Mouse (Mus musculus): ENCODE measurements around the gene Slc30a4. TPM values are rescaled to one million over a fixed set of nuclear protein-coding genes. Genes with fewer than 3 reads are reported as not detected.

Slc30a4 gene
- polyA plus RNA-seq, 1 experiment from 2014 or later = 7.4 TPM

DNA sequence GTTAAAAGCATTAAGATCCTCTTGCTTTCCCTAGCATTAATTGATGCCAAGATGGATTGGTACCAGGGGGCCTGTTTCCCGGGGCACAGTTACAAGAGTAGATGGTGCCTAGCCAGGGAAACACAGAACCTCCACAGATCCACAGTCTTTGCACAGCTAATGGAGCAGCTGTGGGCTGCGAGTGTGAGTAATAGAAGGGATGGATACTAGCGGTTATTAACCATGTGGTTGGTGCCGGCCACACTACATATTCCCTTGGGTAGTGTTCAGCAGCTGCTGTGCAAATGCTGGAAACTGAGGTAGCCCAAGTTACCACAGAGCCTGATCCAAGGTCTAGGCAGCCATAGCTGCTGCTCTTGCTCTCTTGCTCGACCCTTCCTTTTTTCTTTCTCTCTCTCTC lies 30.7 kb downstream of the Slc30a4 start:
- no peak for ATAC-seq (ENCODE audit: low FRiP score, low read depth)
- Histone ChIP-seq H3K27me3 (no peaks in the 10 kb centered on the region), H3K4me1 (replicated peaks) (no peaks in the 10 kb centered on the region), H3K36me3 (no peaks in the 10 kb centered on the region), H3K9ac (no peak overlapping the region), H3K4me2 (no peak overlapping the region), H3K9me3 (no peaks in the 10 kb centered on the region), H3K4me3 (no peak overlapping the region), H3K27ac (replicated peaks) (no peak overlapping the region)
- 49% methylated on average over 5 of the region's 5 CpGs for WGBS

GRCm38 (mm10) chr2:122667856-122668255 lies 34.6 kb downstream of the Slc30a4 start:
- 55% methylated on average over 5 of the region's 5 CpGs for WGBS
- no peak for ATAC-seq (ENCODE audit: low FRiP score, low read depth)

DNA sequence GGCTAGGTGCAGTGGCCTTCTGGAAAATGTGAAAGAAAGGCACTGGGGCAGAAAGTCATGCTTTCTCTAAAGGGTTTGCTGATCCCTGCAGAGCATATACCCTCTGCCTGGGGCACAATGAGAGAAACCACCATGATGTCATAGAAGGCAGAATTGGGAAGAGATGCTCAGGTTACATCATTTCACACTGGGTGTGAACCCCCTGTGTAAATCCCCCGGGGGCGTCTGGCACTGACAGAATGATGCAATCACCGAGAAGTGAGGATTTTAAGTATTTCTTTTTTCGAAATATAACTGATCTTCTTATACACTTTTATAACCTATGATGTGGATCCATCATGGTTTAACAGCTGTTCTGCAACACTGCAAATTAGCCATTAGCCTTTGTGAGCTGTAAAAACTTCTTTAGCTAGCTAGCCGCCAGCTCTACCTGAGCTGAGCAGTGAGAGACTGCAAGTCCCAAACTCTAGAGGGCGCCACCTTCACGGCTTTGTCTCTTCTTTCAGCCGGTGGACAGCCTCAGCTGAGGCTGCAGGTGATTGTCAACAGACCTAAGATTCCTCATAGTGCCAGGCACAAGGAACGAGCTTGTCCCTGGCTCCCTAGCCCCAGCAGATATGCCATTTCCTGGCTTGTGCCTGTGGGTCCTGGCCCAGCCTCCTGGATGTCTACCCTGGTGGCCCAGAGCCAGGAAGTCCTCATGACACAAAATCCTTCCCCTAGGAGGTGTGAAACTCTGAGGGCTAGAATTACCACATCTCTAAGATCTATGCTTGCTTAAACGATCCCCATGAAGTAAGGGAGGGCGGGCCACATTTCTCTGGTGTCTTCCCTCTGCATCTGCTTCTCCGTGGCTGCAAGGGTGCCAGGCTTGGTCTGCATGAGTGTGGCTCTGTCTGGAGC lies 36.2 kb downstream of the Slc30a4 start:
- Histone ChIP-seq H3K9me3 (no peaks in the 10 kb centered on the region), H3K27me3 (no peaks in the 10 kb centered on the region), H3K4me3 (no peak overlapping the region), H3K4me2 (no peak overlapping the region), H3K27ac (replicated peaks) (no peak overlapping the region), H3K36me3 (no peaks in the 10 kb centered on the region), H3K4me1 (replicated peaks) (no peaks in the 10 kb centered on the region), H3K9ac (no peak overlapping the region)
- 55% methylated on average over 12 of the region's 12 CpGs for WGBS
- ATAC-seq (ENCODE audit: low FRiP score, low read depth) = no peak

More at GRCm38 (mm10) chr2:122667856-122668255, 34.6 kb downstream of the Slc30a4 start:
- H3K36me3 ChIP-seq = no peaks in the 10 kb centered on the region
- H3K9me3 ChIP-seq = no peaks in the 10 kb centered on the region
- H3K27ac ChIP-seq (replicated peaks) = no peak overlapping the region
- no peaks in the 10 kb centered on the region for H3K4me1 ChIP-seq (replicated peaks)
- no peak overlapping the region for H3K4me3 ChIP-seq
- no peaks in the 10 kb centered on the region for H3K27me3 ChIP-seq
- H3K9ac ChIP-seq = no peak overlapping the region
- no peak overlapping the region for H3K4me2 ChIP-seq

DNA sequence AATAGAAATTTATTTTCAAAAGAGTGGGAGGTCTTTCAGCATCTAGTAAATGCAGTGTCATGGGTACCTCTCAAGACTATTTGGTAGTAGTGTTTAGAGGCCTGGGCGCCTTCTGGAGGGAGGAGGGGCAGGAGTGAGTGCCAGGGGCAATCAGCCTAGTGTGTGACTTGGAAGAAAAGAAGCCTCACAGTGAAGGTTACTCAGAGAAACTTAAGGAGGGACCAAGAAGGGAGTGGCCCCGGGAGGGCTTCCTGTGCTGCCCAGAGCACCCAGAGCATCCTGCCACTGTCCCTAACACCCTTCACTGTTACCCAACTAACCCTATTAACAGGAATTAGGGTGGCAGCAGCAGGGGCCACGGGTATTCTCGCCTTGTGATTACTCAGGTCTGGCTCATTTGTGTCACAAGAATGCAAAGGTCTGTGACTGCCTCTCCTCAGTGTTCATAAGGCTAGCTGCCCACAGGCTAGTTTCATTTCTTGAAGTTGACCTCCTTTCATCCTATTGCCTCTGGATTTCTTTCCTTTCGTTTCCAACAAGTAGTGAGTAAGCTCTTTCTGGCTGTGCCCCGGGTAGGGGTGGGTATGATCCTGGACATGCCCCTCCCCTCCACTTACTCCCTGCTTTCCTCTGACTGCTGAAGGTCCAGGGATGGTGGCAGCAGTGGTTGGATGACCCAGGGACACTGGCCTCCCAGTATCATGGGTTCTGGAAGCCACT lies 37.0 kb downstream of the Slc30a4 start:
- 65% methylated on average over 6 of the region's 6 CpGs for WGBS
- H3K9ac ChIP-seq = no peak overlapping the region

GRCm38 (mm10) chr2:122659825-122660224 lies 42.6 kb downstream of the Slc30a4 start:
- Histone ChIP-seq H3K4me2 (no peak overlapping the region), H3K27me3 (no peaks in the 10 kb centered on the region), H3K9ac (no peak overlapping the region), H3K36me3 (no peaks in the 10 kb centered on the region), H3K9me3 (no peaks in the 10 kb centered on the region), H3K4me1 (replicated peaks) (no peaks in the 10 kb centered on the region), H3K27ac (replicated peaks) (no peak overlapping the region), H3K4me3 (no peak overlapping the region)
- ATAC-seq (ENCODE audit: low FRiP score, low read depth) = no peak
- WGBS = 91% methylated on average over 7 of the region's 7 CpGs

More for the DNA sequence above, 37.0 kb downstream of the Slc30a4 start:
- no peaks in the 10 kb centered on the region for H3K4me1 ChIP-seq (replicated peaks)
- no peaks in the 10 kb centered on the region for H3K36me3 ChIP-seq
- no peaks in the 10 kb centered on the region for H3K27me3 ChIP-seq
- H3K4me2 ChIP-seq = no peak overlapping the region
- no peaks in the 10 kb centered on the region for H3K9me3 ChIP-seq
- ATAC-seq (ENCODE audit: low FRiP score, low read depth) = no peak
- no peak overlapping the region for H3K4me3 ChIP-seq
- H3K27ac ChIP-seq (replicated peaks) = no peak overlapping the region

DNA sequence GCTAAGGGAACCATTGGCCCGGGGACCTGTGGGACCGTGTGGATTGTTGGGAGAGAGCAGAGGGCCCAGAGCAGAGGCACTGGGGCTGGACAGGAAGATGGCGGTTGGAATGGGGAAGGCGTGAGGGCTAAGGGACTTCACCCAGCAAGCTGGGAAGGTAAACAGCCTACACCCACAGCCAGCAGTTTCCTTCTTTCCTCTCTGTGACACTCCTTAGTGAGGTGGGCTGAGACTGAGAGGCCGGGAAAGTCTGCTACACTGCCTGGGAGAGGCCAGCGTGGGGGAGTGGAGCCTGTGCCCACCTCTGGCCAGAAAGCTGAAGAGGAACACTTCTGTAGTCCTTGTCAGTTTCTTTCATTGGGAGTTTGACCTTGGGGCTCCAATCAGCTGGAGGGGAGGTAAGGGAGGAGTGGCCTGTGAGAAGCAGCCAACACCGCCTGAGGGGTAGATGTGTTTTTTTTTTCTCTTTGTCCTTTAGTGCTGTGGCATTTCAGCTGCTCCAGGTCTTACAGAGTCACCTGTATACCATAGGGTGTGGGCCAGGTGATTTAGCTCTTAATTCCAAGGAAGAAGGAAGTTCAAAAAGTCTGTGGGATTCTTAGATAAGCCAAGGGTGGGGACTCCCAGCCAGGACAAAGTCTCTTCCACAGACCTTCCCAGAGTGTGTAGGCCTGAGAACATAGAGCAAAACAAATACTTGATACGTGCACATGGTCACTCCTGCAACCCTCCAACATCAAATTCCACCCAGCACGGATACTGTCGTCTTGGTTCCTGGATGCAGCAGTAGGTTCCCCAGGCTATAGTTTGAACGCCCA lies 44.5 kb downstream of the Slc30a4 start:
- Histone ChIP-seq H3K36me3 (no peaks in the 10 kb centered on the region), H3K4me3 (no peak overlapping the region), H3K9ac (no peak overlapping the region), H3K4me1 (replicated peaks) (no peaks in the 10 kb centered on the region), H3K9me3 (no peaks in the 10 kb centered on the region), H3K27me3 (no peaks in the 10 kb centered on the region), H3K27ac (replicated peaks) (no peak overlapping the region), H3K4me2 (no peak overlapping the region)
- ATAC-seq (ENCODE audit: low FRiP score, low read depth) = no peak
- 85% methylated on average over 11 of the region's 11 CpGs for WGBS

GRCm38 (mm10) chr2:122656767-122657166 lies 45.7 kb downstream of the Slc30a4 start:
- Histone ChIP-seq H3K4me1 (replicated peaks) (no peaks in the 10 kb centered on the region), H3K4me2 (no peak overlapping the region), H3K4me3 (no peak overlapping the region), H3K9ac (no peak overlapping the region), H3K9me3 (no peaks in the 10 kb centered on the region), H3K36me3 (no peaks in the 10 kb centered on the region), H3K27me3 (no peaks in the 10 kb centered on the region), H3K27ac (replicated peaks) (no peak overlapping the region)
- no peak for ATAC-seq (ENCODE audit: low FRiP score, low read depth)
- 61% methylated on average over 9 of the region's 9 CpGs for WGBS

DNA sequence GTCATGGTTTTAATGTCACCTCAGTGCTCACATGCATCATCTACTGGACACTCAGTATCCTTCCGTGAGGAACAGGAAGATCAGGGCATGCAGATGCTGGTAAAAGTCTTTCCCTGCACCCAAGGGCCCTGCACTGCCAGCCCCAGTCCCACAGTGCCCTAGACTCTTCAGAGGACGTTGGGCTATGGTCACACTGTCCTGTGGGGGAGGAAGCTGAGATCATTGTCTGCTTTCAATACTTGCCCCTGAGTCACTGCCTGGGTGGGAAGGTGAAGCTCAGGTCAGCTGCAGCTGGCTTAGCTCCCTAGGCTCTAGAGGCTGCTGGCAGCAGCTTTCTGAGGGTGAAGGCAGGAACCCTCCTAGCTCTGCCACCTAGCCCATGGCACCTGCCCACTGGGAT lies 46.4 kb downstream of the Slc30a4 start:
- Histone ChIP-seq H3K4me2 (no peak overlapping the region), H3K36me3 (no peaks in the 10 kb centered on the region), H3K9me3 (no peaks in the 10 kb centered on the region), H3K27me3 (no peaks in the 10 kb centered on the region), H3K27ac (replicated peaks) (no peak overlapping the region), H3K4me3 (no peak overlapping the region), H3K9ac (no peak overlapping the region), H3K4me1 (replicated peaks) (no peaks in the 10 kb centered on the region)
- ATAC-seq (ENCODE audit: low FRiP score, low read depth) = no peak
- WGBS = 67% methylated on average over 2 of the region's 2 CpGs

DNA sequence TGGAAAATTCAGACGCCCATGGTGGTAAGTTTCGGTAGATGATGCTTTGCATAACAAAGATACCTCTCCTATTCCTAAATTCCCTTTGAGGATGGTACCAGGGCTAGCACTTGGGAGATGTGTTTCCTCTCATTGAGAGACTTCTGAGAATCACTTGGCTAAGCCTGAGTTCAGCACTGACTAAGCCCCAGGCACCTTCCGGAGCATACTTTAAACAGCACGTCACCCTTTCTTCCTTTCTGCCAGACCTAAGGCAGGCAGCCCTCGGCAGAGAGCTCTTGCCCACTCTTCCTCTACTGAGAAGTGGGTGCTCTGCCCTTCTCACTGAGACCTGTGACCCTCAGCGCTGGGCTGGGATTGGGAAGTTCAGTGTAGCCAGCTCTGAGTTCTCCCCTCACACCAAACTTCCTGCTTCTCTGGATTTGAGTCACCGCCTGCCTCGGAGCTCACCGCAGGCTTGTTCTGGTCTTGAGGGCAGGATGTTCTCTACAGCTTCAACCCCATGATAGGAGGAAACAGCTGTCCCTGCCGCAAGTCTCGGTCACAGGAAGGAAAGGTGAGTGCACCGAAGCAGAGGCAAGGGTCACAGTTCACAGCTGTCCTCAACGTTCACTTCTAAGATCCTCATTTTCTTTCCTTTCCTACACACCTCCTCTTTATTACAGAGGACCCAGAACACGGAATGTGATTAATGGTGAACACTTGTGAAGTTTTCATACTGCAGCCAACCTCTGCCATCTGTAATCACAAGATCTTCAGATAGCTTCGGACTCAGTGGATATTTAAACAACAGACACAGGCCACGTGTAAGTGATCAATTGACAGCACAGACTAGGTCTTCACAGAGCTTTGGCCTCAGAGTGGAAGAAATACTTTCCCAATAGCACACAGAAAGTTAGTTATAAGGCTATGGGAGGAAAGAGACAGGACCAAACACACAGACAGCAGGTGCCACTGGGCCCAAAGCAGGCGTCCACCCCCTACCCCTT lies 50.1 kb downstream of the Slc30a4 start:
- no peak overlapping the region for H3K9ac ChIP-seq
- H3K9me3 ChIP-seq = no peaks in the 10 kb centered on the region
- WGBS = 74% methylated on average over 17 of the region's 17 CpGs
- ATAC-seq (ENCODE audit: low FRiP score, low read depth) = no peak
- no peak overlapping the region for H3K4me3 ChIP-seq
- no peaks in the 10 kb centered on the region for H3K4me1 ChIP-seq (replicated peaks)
- H3K4me2 ChIP-seq = no peak overlapping the region
- H3K27me3 ChIP-seq = no peaks in the 10 kb centered on the region
- no peaks in the 10 kb centered on the region for H3K36me3 ChIP-seq
- H3K27ac ChIP-seq (replicated peaks) = no peak overlapping the region

GRCm38 (mm10) chr2:122638673-122639072 lies 63.8 kb downstream of the Slc30a4 start:
- Histone ChIP-seq H3K4me1 (replicated peaks) (peaks cover 5% of the 10 kb centered on the region; the same call in 1 of the 2 replicates), H3K36me3 (0 out of 2 replicates have a peak, but pooled peaks cover 4% of the 10 kb centered on the region), H3K27me3 (peaks cover 13% of the 10 kb centered on the region), H3K9me3 (no peaks in the 10 kb centered on the region), H3K4me2 (no peak overlapping the region), H3K9ac (no peak overlapping the region), H3K4me3 (no peak overlapping the region), H3K27ac (replicated peaks) (no peak overlapping the region)
- no peak for ATAC-seq (ENCODE audit: low FRiP score, low read depth)
- 56% methylated on average over 5 of the region's 5 CpGs for WGBS

DNA sequence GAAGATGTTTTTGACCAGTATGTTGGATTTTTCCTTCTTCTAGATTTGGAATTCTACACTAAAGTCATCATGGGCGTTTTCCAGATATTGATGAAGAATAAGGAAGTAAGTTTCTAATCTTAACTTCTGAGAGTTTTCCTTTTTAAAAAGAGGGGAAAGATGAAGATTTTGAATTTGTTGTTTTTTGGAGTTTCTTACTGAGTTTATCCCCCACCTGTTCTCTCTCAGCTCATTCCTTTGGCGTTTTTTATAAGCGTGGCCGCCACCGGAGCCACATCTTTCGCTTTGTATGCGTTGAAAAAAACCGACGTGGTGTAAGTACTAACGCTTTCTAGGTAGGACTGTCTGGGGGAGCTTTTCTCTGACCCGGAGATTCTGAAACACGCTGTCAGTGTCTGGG lies 64.4 kb downstream of the Slc30a4 start:
- H3K4me2 ChIP-seq = peak overlapping the region; percentile 86
- peak overlapping the region; percentile 50; the same call in 1 of the 2 replicates for H3K9ac ChIP-seq
- H3K4me3 ChIP-seq = peak overlapping the region; percentile 46
- H3K27ac ChIP-seq (replicated peaks) = no peak overlapping the region
- H3K36me3 ChIP-seq = peaks cover 10% of the 10 kb centered on the region
- ATAC-seq (ENCODE audit: low FRiP score, low read depth) = no peak
- peaks cover 5% of the 10 kb centered on the region; the same call in 1 of the 2 replicates for H3K4me1 ChIP-seq (replicated peaks)
- no peaks in the 10 kb centered on the region for H3K9me3 ChIP-seq
- peaks cover 13% of the 10 kb centered on the region for H3K27me3 ChIP-seq
- 40% methylated on average over 12 of the region's 12 CpGs for WGBS
